Mouse (Mus musculus): Measurements from ENCODE around the gene Fbp1. TPM values are rescaled to one million over a fixed set of nuclear protein-coding genes. Genes with fewer than 3 reads are reported as not detected.

Fbp1 gene
- polyA plus RNA-seq, 1 experiment from 2014 or later = 0.35 TPM

- Histone ChIP-seq H3K4me1 (ENCODE audit: control insufficient read depth in 2 of 2, insufficient read depth in 2 of 2, low read length in 2 of 2) (peaks cover 0 to 3% of the 10 kb centered on the region in 2 experiments; a peak in 2 of 4 replicates), H3K36me3 (ENCODE audit: control insufficient read depth, insufficient read depth, low read length) (no peaks in the 10 kb centered on the region), H3K9ac (ENCODE audit: low read length) (no peak overlapping the region), H3K4me3 (ENCODE audit: control insufficient read depth in 1 of 2, insufficient read depth in 1 of 2, low read depth in 1 of 2, low read length in 2 of 2) (no peak overlapping the region), H3K4me2 (ENCODE audit: low read length) (no peak overlapping the region), H3K27ac (replicated peaks in 1 of 2; ENCODE audit: control insufficient read depth in 1 of 2, insufficient read depth in 1 of 2, low read depth in 2 of 2, low read length in 2 of 2) (no peak overlapping the region), H3K9me3 (ENCODE audit: control insufficient read depth, low read length) (no peaks in the 10 kb centered on the region), H3K27me3 (ENCODE audit: control insufficient read depth, insufficient read depth, low read length) (no peaks in the 10 kb centered on the region)
- WGBS = 26% methylated on average over 8 of the region's 8 CpGs
- no peak for ATAC-seq (ENCODE audit: insufficient number of reproducible peaks, insufficient read depth, low FRiP score, low read depth)
Observed at GRCm38 (mm10) chr13:62908163-62908559, 20.1 kb upstream of the Fbp1 start.

DNA sequence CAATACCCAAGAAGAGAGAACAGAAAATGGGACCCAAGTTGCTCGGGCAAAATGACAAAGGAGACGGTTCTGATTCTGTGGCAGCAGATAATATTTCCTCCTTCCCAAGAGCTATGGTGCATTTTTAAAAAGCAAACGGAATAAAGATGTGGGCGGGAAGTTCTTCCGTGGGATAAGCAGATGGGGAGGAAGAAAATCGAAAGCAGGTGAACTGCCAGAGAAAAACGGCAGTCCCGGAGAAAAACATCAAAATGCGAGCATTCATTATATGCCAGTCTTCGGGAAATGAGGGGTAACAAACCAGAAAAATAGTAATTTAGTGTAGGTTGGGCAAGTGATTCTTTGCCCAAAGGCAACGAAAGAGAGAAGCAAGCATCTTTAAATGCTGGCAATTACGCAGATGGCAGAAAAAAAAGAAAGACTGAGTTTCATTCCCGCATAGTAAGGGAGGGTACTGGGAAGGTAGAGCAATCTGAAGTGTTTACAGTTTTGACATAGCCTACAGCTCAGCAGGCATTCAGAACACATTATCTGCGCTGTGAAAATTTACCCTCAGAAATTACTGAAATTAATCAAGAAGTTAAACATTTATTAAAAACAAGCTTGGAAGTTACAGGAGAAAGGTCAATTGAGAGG is 19.6 kb upstream of the Fbp1 start:
- 82% methylated on average over 14 of the region's 14 CpGs for WGBS
- no peaks in the 10 kb centered on the region for H3K27me3 ChIP-seq (ENCODE audit: control insufficient read depth, insufficient read depth, low read length)
- no peak for ATAC-seq (ENCODE audit: insufficient number of reproducible peaks, insufficient read depth, low FRiP score, low read depth)

GRCm38 (mm10) chr13:62901139-62901538 is 13.1 kb upstream of the Fbp1 start:
- H3K36me3 ChIP-seq (ENCODE audit: control insufficient read depth, insufficient read depth, low read length) = no peaks in the 10 kb centered on the region
- no peak overlapping the region for H3K4me3 ChIP-seq (ENCODE audit: control insufficient read depth in 1 of 2, insufficient read depth in 1 of 2, low read depth in 1 of 2, low read length in 2 of 2)
- no peaks in the 10 kb centered on the region for H3K9me3 ChIP-seq (ENCODE audit: control insufficient read depth, low read length)
- ATAC-seq (ENCODE audit: insufficient number of reproducible peaks, insufficient read depth, low FRiP score, low read depth) = no peak
- no peak overlapping the region for H3K4me2 ChIP-seq (ENCODE audit: low read length)
- H3K27me3 ChIP-seq (ENCODE audit: control insufficient read depth, insufficient read depth, low read length) = no peaks in the 10 kb centered on the region
- H3K27ac ChIP-seq (replicated peaks in 1 of 2; ENCODE audit: control insufficient read depth in 1 of 2, insufficient read depth in 1 of 2, low read depth in 2 of 2, low read length in 2 of 2) = no peak overlapping the region
- no peaks in the 10 kb centered on the region for H3K4me1 ChIP-seq (ENCODE audit: control insufficient read depth in 2 of 2, insufficient read depth in 2 of 2, low read length in 2 of 2)
- no peak overlapping the region for H3K9ac ChIP-seq (ENCODE audit: low read length)

More for the DNA sequence above, 19.6 kb upstream of the Fbp1 start:
- H3K4me1 ChIP-seq (ENCODE audit: control insufficient read depth in 2 of 2, insufficient read depth in 2 of 2, low read length in 2 of 2) = peaks cover 0 to 3% of the 10 kb centered on the region in 2 experiments; a peak in 2 of 4 replicates
- no peak overlapping the region for H3K4me2 ChIP-seq (ENCODE audit: low read length)
- no peaks in the 10 kb centered on the region for H3K36me3 ChIP-seq (ENCODE audit: control insufficient read depth, insufficient read depth, low read length)
- no peaks in the 10 kb centered on the region for H3K9me3 ChIP-seq (ENCODE audit: control insufficient read depth, low read length)
- no peak overlapping the region for H3K27ac ChIP-seq (replicated peaks in 1 of 2; ENCODE audit: control insufficient read depth in 1 of 2, insufficient read depth in 1 of 2, low read depth in 2 of 2, low read length in 2 of 2)
- no peak overlapping the region for H3K9ac ChIP-seq (ENCODE audit: low read length)
- H3K4me3 ChIP-seq (ENCODE audit: control insufficient read depth in 1 of 2, insufficient read depth in 1 of 2, low read depth in 1 of 2, low read length in 2 of 2) = no peak overlapping the region

DNA sequence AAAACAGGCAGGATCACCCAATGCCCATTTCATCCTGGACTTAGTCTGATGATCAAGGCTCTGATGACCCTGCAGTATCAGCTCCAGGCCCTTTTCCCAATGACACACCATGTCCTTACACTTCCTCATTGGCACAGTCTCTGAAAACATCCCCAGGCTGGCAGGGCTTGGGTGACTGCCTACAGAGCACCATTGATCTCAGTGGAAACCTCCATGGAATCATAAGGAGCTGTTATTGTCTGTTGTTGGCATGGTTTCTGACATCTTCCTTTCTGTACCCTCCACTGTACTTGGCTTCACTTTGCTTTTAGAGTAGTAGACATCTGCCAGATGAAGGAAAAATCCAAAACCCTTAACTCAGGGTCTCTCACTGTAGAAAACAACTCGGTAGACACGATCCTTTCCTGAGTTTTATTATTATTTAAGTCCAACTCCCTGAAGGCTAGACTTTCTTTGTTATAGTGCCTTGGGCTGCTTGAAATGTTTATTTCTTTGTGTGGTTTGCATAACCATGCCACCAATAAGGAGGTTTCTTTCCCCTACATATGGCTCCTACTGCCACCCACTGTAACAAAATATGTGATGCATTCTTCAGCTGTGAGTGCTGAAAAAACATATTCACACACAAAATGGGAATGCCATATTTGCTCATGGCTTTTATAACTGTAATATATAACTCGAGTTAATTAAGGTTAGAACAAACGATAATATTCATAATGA is 10.0 kb upstream of the Fbp1 start:
- Histone ChIP-seq H3K27ac (replicated peaks in 1 of 2; ENCODE audit: control insufficient read depth in 1 of 2, insufficient read depth in 1 of 2, low read depth in 2 of 2, low read length in 2 of 2) (no peak overlapping the region), H3K4me2 (ENCODE audit: low read length) (no peak overlapping the region), H3K36me3 (ENCODE audit: control insufficient read depth, insufficient read depth, low read length) (no peaks in the 10 kb centered on the region), H3K9me3 (ENCODE audit: control insufficient read depth, low read length) (no peaks in the 10 kb centered on the region), H3K4me1 (ENCODE audit: control insufficient read depth in 2 of 2, insufficient read depth in 2 of 2, low read length in 2 of 2) (no peaks in the 10 kb centered on the region), H3K9ac (ENCODE audit: low read length) (no peak overlapping the region), H3K27me3 (ENCODE audit: control insufficient read depth, insufficient read depth, low read length) (no peaks in the 10 kb centered on the region), H3K4me3 (ENCODE audit: control insufficient read depth in 1 of 2, insufficient read depth in 1 of 2, low read depth in 1 of 2, low read length in 2 of 2) (no peak overlapping the region)
- 87% methylated on average over 4 of the region's 4 CpGs for WGBS
- no peak for ATAC-seq (ENCODE audit: insufficient number of reproducible peaks, insufficient read depth, low FRiP score, low read depth)

- Histone ChIP-seq H3K27me3 (ENCODE audit: control insufficient read depth, insufficient read depth, low read length) (peaks cover 18% of the 10 kb centered on the region), H3K4me1 (ENCODE audit: control insufficient read depth in 2 of 2, insufficient read depth in 2 of 2, low read length in 2 of 2) (no peaks in the 10 kb centered on the region), H3K9ac (ENCODE audit: low read length) (no peak overlapping the region), H3K4me3 (ENCODE audit: control insufficient read depth in 1 of 2, insufficient read depth in 1 of 2, low read depth in 1 of 2, low read length in 2 of 2) (no peak overlapping the region), H3K4me2 (ENCODE audit: low read length) (no peak overlapping the region), H3K36me3 (ENCODE audit: control insufficient read depth, insufficient read depth, low read length) (no peaks in the 10 kb centered on the region), H3K9me3 (ENCODE audit: control insufficient read depth, low read length) (0 out of 2 replicates have a peak, but pooled peaks cover 3% of the 10 kb centered on the region), H3K27ac (replicated peaks in 1 of 2; ENCODE audit: control insufficient read depth in 1 of 2, insufficient read depth in 1 of 2, low read depth in 2 of 2, low read length in 2 of 2) (no peak overlapping the region)
- no peak for ATAC-seq (ENCODE audit: insufficient number of reproducible peaks, insufficient read depth, low FRiP score, low read depth)
- WGBS = 69% methylated on average over 9 of the region's 9 CpGs
Observed at GRCm38 (mm10) chr13:62893044-62893842, 5.2 kb upstream of the Fbp1 start.

DNA sequence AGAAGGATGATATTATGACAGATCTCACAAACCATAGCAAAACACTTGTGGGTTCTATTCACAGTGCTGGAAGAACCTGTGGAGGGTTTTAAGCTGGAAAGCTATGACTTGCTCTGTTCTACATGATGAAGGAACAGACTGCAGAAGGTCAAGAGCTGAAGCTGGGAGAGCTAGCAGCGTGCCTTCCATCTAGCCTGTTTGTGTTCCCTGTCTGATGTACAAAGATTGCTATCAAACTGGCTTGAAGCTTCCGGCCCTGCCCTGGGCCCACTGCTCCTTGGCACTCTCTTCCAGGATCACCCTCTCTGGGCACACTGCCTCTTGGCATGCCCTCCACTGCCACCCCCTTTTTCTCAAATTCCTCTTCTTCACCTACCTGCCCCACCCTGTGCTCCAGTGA is 1.2 kb upstream of the Fbp1 start:
- Histone ChIP-seq H3K4me2 (ENCODE audit: low read length) (no peak overlapping the region), H3K27me3 (ENCODE audit: control insufficient read depth, insufficient read depth, low read length) (peaks cover 38% of the 10 kb centered on the region), H3K4me3 (ENCODE audit: control insufficient read depth in 1 of 2, insufficient read depth in 1 of 2, low read depth in 1 of 2, low read length in 2 of 2) (no peak overlapping the region), H3K9me3 (ENCODE audit: control insufficient read depth, low read length) (0 out of 2 replicates have a peak, but pooled peaks cover 3% of the 10 kb centered on the region), H3K27ac (replicated peaks in 1 of 2; ENCODE audit: control insufficient read depth in 1 of 2, insufficient read depth in 1 of 2, low read depth in 2 of 2, low read length in 2 of 2) (no peak overlapping the region), H3K36me3 (ENCODE audit: control insufficient read depth, insufficient read depth, low read length) (no peaks in the 10 kb centered on the region), H3K9ac (ENCODE audit: low read length) (no peak overlapping the region), H3K4me1 (ENCODE audit: control insufficient read depth in 2 of 2, insufficient read depth in 2 of 2, low read length in 2 of 2) (peaks cover 2 to 6% of the 10 kb centered on the region in 2 experiments; a peak in 2 of 4 replicates)
- ATAC-seq (ENCODE audit: insufficient number of reproducible peaks, insufficient read depth, low FRiP score, low read depth) = no peak
- 42% methylated on average over 2 of the region's 2 CpGs for WGBS

DNA sequence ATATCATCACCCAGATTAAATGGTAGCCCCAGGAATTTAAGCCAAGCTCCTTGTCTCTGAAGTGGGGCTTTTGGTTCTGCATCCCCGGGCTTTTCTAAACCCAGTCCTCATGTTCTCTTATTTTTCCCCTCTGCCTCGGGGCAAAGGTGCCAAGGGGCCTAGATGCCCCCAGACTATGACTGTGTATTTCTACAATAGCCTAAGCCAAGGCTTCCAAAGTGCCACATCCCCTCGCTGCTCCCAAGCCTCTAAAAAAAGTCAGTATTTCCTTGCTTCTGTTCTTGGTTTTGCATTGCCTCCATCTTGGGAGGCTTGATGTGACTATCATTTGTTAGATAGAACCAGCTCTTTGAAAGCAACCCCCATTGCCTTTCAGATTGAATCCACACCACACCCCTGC is 3.5 kb downstream of the Fbp1 start:
- no peaks in the 10 kb centered on the region for H3K9me3 ChIP-seq (ENCODE audit: control insufficient read depth, low read length)
- H3K4me2 ChIP-seq (ENCODE audit: low read length) = no peak overlapping the region
- 79% methylated on average over 3 of the region's 3 CpGs for WGBS
- ATAC-seq (ENCODE audit: insufficient number of reproducible peaks, insufficient read depth, low FRiP score, low read depth) = no peak
- H3K4me1 ChIP-seq (ENCODE audit: control insufficient read depth in 2 of 2, insufficient read depth in 2 of 2, low read length in 2 of 2) = peaks cover 2 to 6% of the 10 kb centered on the region in 2 experiments; a peak in 2 of 4 replicates
- H3K27me3 ChIP-seq (ENCODE audit: control insufficient read depth, insufficient read depth, low read length) = peaks cover 33% of the 10 kb centered on the region
- no peak overlapping the region for H3K4me3 ChIP-seq (ENCODE audit: control insufficient read depth in 1 of 2, insufficient read depth in 1 of 2, low read depth in 1 of 2, low read length in 2 of 2)
- no peak overlapping the region for H3K9ac ChIP-seq (ENCODE audit: low read length)
- no peaks in the 10 kb centered on the region for H3K36me3 ChIP-seq (ENCODE audit: control insufficient read depth, insufficient read depth, low read length)
- H3K27ac ChIP-seq (replicated peaks in 1 of 2; ENCODE audit: control insufficient read depth in 1 of 2, insufficient read depth in 1 of 2, low read depth in 2 of 2, low read length in 2 of 2) = no peak overlapping the region
